Mouse (Mus musculus) 3134 (cell line): ENCODE results near the gene Clcf1.
A peak's percentile ranks its signal among the peaks of the same experiment; 100 is the strongest.

Experiments used
- DNase-seq: peaks from one replicate; pipeline ENCODE4 v3.0.0-alpha.2; 2011; ENCODE audit warnings: low spot score; ENCODE audit not compliant: insufficient read length; ENCODE audit errors: extremely low read depth

Gene Clcf1

GRCm38 (mm10) chr19:4214071-4214770 lies at the start of gene Clcf1, which contains the start of gene AC109138.7:
TSS of gene Clcf1 (plus strand) at chr19:4214238.
TSS of gene AC109138.7 (plus strand) at chr19:4214357.
- DNase-seq: peak; percentile 86

GRCm38 (mm10) chr19:4164721-4165120 lies 49.3 kb upstream of the Clcf1 start:
- DNase-seq: no peak

- no peak for DNase-seq
Measured at GRCm38 (mm10) chr19:4166678-4167476, 47.2 kb upstream of the Clcf1 start.

GRCm38 (mm10) chr19:4169378-4169784 lies 44.7 kb upstream of the Clcf1 start:
- peak; percentile 99 for DNase-seq

- no peak for DNase-seq
Measured at GRCm38 (mm10) chr19:4169810-4170209, 44.2 kb upstream of the Clcf1 start.

- DNase-seq: no peak
Measured at GRCm38 (mm10) chr19:4170723-4171392, 43.2 kb upstream of the Clcf1 start.

- DNase-seq: peak; percentile 73
Measured at GRCm38 (mm10) chr19:4171393-4172290, 42.4 kb upstream of the Clcf1 start.

- no peak for DNase-seq
Measured at GRCm38 (mm10) chr19:4172925-4173324, 41.1 kb upstream of the Clcf1 start.

- DNase-seq: peak; percentile 80
Measured at GRCm38 (mm10) chr19:4175368-4175947, 38.6 kb upstream of the Clcf1 start, which contains the start of gene Carns1. TSS of gene Carns1 (minus strand) at chr19:4175479.

GRCm38 (mm10) chr19:4180411-4180810 lies 33.6 kb upstream of the Clcf1 start:
- no peak for DNase-seq

GRCm38 (mm10) chr19:4181892-4182291 lies 32.1 kb upstream of the Clcf1 start:
- DNase-seq: no peak

GRCm38 (mm10) chr19:4183689-4184088 lies 30.3 kb upstream of the Clcf1 start:
- no peak for DNase-seq

- no peak for DNase-seq
Measured at GRCm38 (mm10) chr19:4184976-4185975, 28.8 kb upstream of the Clcf1 start.

- no peak for DNase-seq
Measured at GRCm38 (mm10) chr19:4187303-4187702, 26.7 kb upstream of the Clcf1 start.

GRCm38 (mm10) chr19:4189051-4189620 lies 24.9 kb upstream of the Clcf1 start:
- DNase-seq: no peak

- no peak for DNase-seq
Measured at GRCm38 (mm10) chr19:4190831-4191334, 23.2 kb upstream of the Clcf1 start, which contains the start of gene Tbc1d10c. TSS of gene Tbc1d10c (minus strand) at chr19:4191284.

- peak; percentile 89 for DNase-seq
Measured at GRCm38 (mm10) chr19:4191528-4192250, 22.3 kb upstream of the Clcf1 start, which contains the start of gene Ppp1ca. TSS of gene Ppp1ca (plus strand) at chr19:4192065.
